Mouse (Mus musculus) B cell, adult 2 months (primary cell): ENCODE results near the gene Gpc6.

ENCODE experiments used
- DNase-seq, 2 experiments: peaks; one replicate each; pipeline ENCODE4 v3.0.0; 2022

The Gpc6 gene

DNA sequence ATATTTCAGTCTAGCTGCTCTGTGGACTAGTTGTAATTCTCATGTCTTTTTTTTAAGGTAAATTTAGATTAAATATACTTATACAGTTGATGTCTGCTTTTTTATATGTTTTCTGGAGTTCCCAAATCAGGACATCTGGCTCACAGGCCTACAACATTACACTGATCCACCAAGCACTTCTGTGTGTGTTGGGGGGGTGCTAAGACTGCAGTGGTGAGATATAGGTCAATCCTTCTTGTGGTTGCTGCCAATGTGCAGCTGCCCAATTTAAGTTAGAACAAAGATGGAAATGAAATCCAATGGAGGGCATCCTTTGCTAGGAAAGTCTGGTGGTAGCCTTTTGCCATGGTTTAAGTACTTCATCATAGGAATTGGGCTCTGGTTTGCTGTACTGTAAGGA lies 340.5 kb downstream of the Gpc6 start:
- no peak for DNase-seq

DNA sequence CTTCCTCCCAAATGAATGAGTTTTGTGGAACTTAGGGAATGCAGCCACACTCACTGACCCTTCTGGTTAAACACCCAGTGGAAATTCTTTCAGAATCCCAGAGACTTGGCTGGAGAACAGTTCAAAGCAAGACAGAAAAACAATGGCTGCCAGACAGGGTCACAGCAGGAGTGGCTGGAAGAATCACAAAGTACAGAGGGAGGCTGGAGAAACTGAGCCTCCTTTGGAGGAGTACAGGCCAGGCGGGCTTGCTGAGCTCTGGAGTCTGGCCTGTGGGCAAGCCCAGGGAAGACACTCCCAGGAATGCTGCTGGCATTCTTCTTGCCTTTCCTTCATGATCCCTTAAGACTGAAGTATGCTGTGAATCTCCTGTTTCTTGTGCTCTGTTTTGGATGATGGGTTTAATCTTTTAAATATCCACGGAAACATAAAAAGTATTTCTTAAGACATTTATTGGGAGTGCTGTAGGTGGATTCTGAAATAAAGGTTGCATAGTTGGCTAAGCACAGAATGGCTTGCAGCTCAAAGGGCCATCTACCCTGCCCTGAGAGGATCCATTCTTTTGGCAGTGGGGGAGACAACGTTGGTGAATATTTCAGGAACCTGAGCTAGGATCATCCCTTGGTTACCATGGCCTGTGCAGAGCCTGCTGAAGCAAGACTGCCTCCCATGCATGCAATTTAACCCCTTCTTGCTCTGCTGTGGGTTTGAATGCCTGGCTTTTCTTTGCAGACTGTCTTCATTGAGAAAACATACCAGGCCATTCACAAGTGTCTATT lies 342.9 kb downstream of the Gpc6 start:
- DNase-seq = no peak

- no peak for DNase-seq
Measured at GRCm38 (mm10) chr14:117283631-117284030, 358.5 kb downstream of the Gpc6 start.

GRCm38 (mm10) chr14:117293746-117294145 lies 368.6 kb downstream of the Gpc6 start:
- no peak for DNase-seq

DNA sequence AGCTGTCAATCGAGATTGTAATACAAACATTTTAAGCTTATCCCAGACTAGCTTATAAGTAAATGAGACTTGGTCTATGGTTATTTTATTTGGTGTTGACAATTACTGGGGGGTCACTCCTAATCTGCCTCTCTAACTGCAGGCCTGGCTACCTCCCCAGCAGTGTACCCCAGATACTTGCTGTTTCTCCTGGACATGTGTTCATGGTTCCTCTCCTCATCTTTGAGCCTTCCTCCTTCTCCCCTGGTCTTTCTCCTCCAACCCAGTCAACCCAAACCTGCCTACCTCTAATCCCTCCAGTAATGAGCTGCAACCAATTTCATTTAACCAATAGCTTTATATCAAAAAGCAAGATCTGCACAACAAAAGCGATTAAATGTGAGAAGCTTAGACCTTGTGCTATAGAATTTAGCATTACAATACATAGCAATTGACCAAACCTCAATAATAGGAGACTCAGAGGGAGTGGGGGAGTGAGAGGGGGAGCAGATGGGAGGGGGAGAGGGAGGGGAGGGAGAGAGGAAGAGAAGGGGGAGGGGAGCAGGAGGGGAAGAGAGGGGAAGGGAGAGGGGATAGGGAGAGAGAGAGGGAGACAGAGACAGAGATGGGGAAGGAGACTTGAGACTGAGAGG lies 371.2 kb downstream of the Gpc6 start:
- no peak for DNase-seq

- no peak for DNase-seq
Measured at GRCm38 (mm10) chr14:117301019-117301418, 375.9 kb downstream of the Gpc6 start.

- DNase-seq = no peak
Measured at GRCm38 (mm10) chr14:117303901-117304722, 379.0 kb downstream of the Gpc6 start.

GRCm38 (mm10) chr14:117304723-117305010 lies 379.6 kb downstream of the Gpc6 start:
- no peak for DNase-seq

GRCm38 (mm10) chr14:117309997-117310520 lies 384.9 kb downstream of the Gpc6 start:
- DNase-seq = no peak

DNA sequence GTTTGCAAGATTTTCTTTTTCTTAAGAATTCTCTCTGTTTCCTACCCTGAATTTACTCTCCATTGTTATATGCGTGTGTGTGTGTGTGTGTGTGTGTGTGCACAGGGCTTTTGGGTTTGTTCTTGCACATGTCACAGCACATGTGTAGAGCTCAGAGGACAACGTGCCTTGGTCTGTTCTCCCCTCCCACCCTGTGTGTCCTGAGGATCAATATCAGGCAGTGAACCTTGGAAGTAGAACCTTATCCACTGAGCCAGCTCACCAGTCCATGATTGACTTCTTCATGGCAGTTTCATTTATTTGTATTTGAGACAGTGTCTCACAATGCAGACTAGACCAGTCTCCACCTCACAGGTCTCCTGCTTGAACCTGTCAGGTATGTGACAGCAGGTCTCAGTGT lies 399.1 kb downstream of the Gpc6 start:
- DNase-seq = no peak

DNA sequence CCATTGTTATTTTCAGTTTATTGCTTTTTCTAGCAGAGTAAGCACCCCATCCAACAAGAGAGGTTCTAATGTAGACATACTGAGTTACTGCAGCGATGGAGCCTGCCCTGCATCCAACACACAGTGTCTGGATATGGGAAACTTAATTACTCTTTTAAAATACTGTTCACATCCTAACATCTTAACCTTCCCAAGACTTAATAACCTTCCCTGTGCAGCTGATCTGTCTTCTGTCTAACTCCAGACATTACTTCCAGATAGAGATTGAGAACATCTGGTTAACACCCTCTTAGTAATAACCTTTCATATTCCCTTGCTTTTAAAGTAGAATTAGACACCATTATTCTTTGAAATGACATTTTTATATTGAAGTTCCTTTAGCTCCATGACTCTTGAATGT lies 407.1 kb downstream of the Gpc6 start:
- no peak for DNase-seq

GRCm38 (mm10) chr14:117337271-117337670 lies 412.2 kb downstream of the Gpc6 start:
- DNase-seq = no peak

DNA sequence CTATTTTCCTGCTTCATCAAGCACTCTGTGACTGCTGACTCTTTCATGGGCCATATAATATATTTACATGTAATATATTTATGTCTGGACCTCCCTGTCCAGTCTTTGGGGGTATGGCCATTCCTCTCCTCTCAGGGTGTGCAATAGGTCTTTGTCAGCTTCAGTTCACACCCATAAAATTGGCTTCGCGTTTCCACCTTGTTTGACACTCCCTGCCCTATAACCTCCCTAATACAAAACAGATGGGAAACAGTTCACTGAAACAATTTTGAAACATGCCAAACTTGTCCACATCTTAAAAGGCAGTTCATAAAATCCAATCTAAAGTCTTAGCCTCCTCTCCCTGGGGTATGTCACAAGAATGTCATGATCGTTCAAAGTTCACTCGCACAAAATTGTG lies 415.4 kb downstream of the Gpc6 start:
- DNase-seq = no peak

DNA sequence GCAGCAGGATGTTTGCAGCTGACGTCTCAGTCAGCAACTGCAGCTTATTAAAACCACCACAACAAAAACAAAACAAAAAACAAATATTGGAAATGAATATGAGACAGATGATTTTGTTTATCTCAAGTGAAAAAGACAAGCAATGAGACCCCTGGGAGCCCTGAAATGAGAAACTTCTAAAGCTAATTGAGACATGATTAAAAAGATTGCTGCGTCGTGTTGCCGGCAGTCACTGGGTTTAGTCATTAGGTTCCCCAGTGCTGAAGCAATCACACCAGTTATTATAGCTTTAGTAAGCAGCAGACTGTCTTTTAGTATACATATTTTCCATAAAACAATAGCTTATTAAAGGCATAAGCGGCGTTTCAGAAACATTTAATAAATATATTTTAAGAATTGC lies 419.4 kb downstream of the Gpc6 start:
- DNase-seq = no peak

DNA sequence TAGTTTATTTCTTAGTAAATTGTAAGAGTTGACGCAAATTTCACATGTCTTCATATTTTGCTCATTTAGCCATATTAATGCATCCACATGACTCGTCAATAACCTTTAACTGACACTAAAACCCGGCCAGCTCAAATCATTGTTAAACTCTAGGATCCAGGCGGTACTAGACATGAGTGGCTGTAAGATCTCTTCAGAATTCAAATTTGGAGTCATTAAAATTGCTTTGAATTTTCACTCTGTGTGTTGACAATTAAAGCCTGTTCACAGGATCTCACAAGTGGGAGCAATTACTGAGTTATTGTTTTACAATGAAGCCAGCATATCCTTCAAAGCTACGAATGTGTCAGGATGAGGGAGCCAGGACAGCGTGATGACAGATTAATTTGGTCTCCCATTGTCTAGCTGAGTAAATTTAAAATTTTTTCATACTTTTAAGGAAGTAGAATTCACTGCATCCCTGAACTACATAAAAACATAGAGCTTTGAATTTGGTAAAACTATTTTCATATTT lies 421.3 kb downstream of the Gpc6 start:
- DNase-seq = no peak

DNA sequence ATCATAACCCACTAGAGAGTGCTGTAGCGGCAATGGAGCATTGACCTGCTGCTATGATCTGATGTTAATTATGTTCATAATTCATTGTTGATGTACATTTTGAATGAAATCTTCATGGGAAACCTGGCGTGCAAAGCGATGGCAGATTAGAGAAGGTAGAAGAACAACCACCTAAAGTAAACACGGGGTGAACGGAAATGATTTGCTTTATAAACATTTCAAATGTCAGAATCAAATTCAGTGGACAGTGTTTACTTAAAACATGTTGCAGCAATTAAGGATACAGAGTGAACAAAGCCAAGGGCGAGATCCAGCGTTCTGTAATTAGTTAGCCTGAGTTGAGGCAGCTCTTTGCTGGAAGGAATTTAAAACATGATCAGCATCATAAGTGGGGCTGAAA lies 426.2 kb downstream of the Gpc6 start:
- no peak for DNase-seq

- DNase-seq = no peak
Measured at GRCm38 (mm10) chr14:117361155-117361964, 436.2 kb downstream of the Gpc6 start.

GRCm38 (mm10) chr14:117361965-117362309 lies 436.8 kb downstream of the Gpc6 start:
- DNase-seq = no peak

DNA sequence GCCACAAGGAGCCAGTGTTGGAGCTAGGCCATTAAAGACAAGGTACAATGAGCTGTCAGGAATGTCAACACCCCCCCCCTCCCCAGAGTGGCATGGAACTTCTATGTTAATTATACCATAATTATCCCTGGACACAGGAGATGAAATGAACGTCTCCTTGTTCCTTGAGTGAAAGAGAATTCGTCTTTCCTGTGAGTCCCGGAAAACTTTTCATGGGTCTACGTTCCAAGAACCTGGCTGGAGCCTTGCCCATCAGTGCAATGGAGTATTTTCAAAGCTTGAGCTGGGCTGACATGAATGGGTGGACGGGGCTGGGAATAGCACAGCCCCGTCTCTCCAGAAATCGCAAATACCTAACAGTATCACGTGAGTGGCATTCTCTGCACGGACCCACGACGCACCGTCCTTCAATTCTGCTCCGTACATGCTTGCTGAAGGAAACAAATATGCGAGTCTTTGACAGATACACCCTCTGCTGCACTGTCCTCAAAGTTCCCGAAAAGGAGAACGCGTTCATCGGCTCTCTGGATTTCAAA lies 444.3 kb downstream of the Gpc6 start:
- DNase-seq = no peak

DNA sequence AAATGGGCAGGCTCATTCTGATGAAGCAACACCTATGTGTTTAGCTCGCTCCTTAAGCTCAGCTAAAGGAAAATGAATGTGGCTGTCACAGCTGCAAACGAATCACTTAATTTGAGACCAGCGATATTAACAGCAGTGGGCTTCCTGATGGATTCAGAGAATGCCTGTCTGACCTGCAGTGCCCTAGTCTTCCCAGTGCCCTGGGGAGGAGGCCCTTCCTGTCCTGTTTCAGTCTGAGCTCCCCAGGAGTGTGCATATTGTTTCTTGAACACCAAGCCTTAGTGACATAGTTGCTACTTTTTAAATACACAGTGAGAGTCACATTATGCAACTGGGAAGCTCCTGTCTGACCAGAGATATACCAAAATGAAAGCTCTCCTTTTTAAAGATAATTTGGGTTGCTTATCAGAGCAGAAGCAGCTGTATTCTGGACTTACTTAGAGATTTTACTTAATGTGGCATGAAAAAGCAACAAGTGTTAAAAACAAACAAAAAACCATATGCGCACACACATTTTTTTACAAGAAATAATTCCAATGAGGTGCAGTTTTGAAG lies 451.8 kb downstream of the Gpc6 start:
- DNase-seq = no peak

DNA sequence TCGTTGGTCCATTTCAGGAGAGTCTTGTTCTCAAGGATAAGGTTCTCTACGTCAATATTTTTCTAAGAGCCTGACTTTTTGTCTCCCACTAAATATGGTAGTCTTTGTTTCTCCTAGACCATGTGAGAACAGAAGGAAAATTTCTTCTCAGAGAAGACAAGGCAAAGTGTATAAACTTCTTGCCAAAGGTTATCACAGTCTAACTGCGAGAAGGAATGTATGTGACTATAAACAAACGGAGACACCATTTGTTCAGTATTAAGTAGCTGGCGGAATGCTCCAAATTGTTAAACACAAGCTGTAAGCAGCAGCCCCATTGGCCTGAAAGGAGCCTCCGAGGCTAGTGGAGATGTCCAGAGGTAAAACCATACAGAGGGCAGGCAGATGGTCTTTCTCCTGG lies 454.9 kb downstream of the Gpc6 start:
- no peak for DNase-seq

DNA sequence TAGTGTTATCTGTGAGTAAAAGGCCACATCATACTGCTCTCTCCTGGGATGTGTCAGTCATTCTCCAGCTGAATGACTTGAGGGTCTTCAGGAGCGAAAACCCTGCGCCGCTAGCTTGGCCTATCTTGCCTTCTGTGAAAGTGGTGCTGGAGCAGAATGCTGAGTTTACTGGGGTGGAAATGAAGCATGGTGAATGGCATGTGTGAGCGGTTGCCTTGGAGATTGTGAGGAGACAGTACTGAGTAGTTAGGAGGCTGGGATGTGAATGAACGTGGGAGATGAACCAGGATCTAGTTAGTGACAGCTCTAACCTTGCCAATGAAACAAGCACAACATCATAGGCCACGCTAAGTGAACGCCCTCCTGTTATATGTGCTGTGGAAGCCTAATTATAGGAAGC lies 458.1 kb downstream of the Gpc6 start:
- no peak for DNase-seq
